Mouse (Mus musculus): ENCODE results near the gene Adam15.

GRCm38 (mm10) chr3:89330346-89330745, 19.4 kb downstream of the Adam15 start:
- TF ChIP-seq E2F4 (IDR thresholded peaks at IDR 0.05; ENCODE audit: insufficient read depth): no peak
- TF ChIP-seq TCF12 (IDR thresholded peaks at IDR 0.05; ENCODE audit: insufficient read depth, poor library complexity, severe bottlenecking): no peak
- TF ChIP-seq TCF3 (IDR thresholded peaks at IDR 0.05; ENCODE audit: insufficient read length, low read depth): no peak
- TF ChIP-seq USF1 (IDR thresholded peaks at IDR 0.05; ENCODE audit: low read depth): no peak
- TF ChIP-seq MYOG (IDR thresholded peaks at IDR 0.05; ENCODE audit: control insufficient read depth in 1 of 3, insufficient read depth in 1 of 3, insufficient read length in 2 of 3, low read depth in 2 of 3): no peak
- TF ChIP-seq POLR2A (IDR thresholded peaks at IDR 0.05; ENCODE audit: insufficient read length, low read depth): no peak
- no peak for TF ChIP-seq CEBPB (IDR thresholded peaks at IDR 0.05; ENCODE audit: insufficient read depth, poor library complexity, severe bottlenecking)
- no peak for TF ChIP-seq MAX (IDR thresholded peaks at IDR 0.05; ENCODE audit: low read depth)
- no peak for TF ChIP-seq POLR2AphosphoS2 (IDR thresholded peaks at IDR 0.05; ENCODE audit: insufficient read length, low read depth)
- no peak for TF ChIP-seq SRF (IDR thresholded peaks at IDR 0.05; ENCODE audit: control insufficient read depth, insufficient read length, low read depth)
- TF ChIP-seq MYOD1 (IDR thresholded peaks at IDR 0.05; ENCODE audit: control insufficient read depth in 1 of 3, insufficient read length in 2 of 3, low read depth in 2 of 3): no peak
